Mouse (Mus musculus) stomach, embryonic 16.5 days (tissue): ENCODE measurements around the gene G0s2. TPM values are rescaled to one million over a fixed set of nuclear protein-coding genes. Genes with fewer than 3 reads are reported as not detected.

Experiments used
- ATAC-seq: fragments of 200-750 bp; cut with Nextera tagmentation; 2 replicates; pipeline ENCODE4 v1.8.0; 2017; ENCODE audit warnings: moderate number of reproducible peaks, moderate TSS enrichment; ENCODE audit not compliant: insufficient read depth, low FRiP score
- H3K27ac ChIP-seq: fragments of 300-500 bp; sonication (generic); 2 replicates; pipeline ENCODE4 v1.5.1; 2014; ENCODE audit warnings: low read length
- H3K27me3 ChIP-seq: fragments of 300-500 bp; sonication (generic); 2 replicates; pipeline ENCODE4 v1.6.1; 2014; ENCODE audit warnings: low read length, control low read depth, mixed read lengths; ENCODE audit not compliant: control insufficient read depth, insufficient read depth
- H3K36me3 ChIP-seq: fragments of 300-500 bp; sonication (generic); 2 replicates; pipeline ENCODE4 v1.6.1; 2014; ENCODE audit warnings: low read length; ENCODE audit not compliant: control insufficient read depth, insufficient read depth
- H3K4me1 ChIP-seq: fragments of 300-500 bp; sonication (generic); 2 replicates; pipeline ENCODE4 v1.6.1; 2014; ENCODE audit warnings: low read length, control low read depth, mixed read lengths; ENCODE audit not compliant: control insufficient read depth, insufficient read depth
- H3K4me2 ChIP-seq: fragments of 300-500 bp; sonication (generic); 2 replicates; pipeline ENCODE4 v1.6.1; 2014; ENCODE audit warnings: low read depth, low read length, mixed read lengths
- H3K4me3 ChIP-seq: fragments of 300-500 bp; sonication (generic); replicated peaks from 2 replicates; pipeline ENCODE4 v1.5.1; 2014; ENCODE audit warnings: mild to moderate bottlenecking, low read length
- H3K9ac ChIP-seq: fragments of 300-500 bp; sonication (generic); 2 replicates; pipeline ENCODE4 v1.6.1; 2014; ENCODE audit warnings: low read length
- H3K9me3 ChIP-seq: fragments of 300-500 bp; sonication (generic); replicated peaks from 2 replicates; pipeline ENCODE4 v1.6.1; 2016; ENCODE audit warnings: low read length, control low read depth; ENCODE audit not compliant: control insufficient read depth
- whole genome bisulfite sequencing: fragments of 180-500 bp; shearing (Covaris S2); extraction: QIAGEN DNeasy Blood & Tissue Kit; methylation state at CpG from one replicate; pipeline ENCODE4 v1.1.7; 2014; 5-methylcytosine and 5-hydroxymethylcytosine counted together
- polyA plus RNA-seq: library from polyadenylated mRNA; unstranded; fragments of >200 nt; fragmentation: Nextera tagmentation; extraction: Ambion mirVana; gene quantifications from 2 replicates; pipeline ENCODE4 v1.2.1, GENCODE M21; 2015

G0s2 gene
- polyA plus RNA-seq, 1 experiment from 2014 or later: 46.7 TPM

DNA sequence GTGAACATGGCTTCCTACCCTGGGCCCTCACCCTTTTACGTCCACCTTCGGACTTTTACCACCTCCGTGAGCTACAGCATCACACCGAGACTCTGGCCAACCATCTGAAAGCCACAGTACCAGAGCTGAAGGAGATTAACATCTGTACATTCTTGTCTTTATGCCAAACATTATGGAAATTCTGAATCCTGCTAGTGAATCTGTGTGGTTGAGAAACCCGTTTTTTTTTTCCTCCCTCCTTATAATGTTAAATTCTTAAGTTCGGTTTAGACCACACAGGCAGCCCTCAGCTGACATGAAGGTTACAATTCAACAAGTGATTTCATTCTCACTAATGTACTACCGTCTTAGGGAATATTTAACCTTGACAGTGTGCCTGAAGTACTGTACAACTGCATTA is 38.1 kb downstream of the G0s2 start:
- H3K27me3 ChIP-seq: no peaks in the 10 kb centered on the region
- H3K9ac ChIP-seq: no peak overlapping the region
- no peak for ATAC-seq
- no peak overlapping the region for H3K4me2 ChIP-seq
- no peak overlapping the region for H3K27ac ChIP-seq
- no peaks in the 10 kb centered on the region for H3K4me1 ChIP-seq
- no peaks in the 10 kb centered on the region for H3K36me3 ChIP-seq
- H3K9me3 ChIP-seq: no peaks in the 10 kb centered on the region
- WGBS: 59% methylated on average over 7 of the region's 7 CpGs
- H3K4me3 ChIP-seq: no peak overlapping the region

DNA sequence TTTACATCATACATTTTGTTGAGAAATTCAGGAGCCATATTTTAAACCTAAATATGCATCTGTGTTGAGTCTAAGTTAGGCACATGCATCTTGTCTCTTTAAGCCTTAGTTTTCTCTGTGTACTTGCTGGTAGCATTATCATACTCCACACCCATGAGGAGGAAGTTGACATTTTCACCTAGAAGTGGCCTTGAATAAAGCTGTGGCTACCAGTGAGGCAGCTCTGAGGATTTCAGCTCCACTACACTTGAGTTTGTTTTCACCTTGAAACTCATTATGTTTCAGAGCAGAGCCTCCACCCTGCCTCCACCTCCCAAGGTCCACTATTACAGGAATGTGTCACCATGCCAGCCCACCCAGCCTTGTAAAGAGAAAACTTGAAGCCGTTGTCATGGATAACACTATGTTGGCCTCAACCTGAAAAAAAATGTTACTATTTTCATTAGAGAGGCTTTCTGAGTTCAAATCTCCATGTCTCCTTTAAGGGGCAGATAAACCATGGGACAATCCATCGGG is 38.8 kb downstream of the G0s2 start:
- no peaks in the 10 kb centered on the region for H3K36me3 ChIP-seq
- no peak for ATAC-seq
- H3K27ac ChIP-seq: no peak overlapping the region
- H3K9ac ChIP-seq: no peak overlapping the region
- H3K4me3 ChIP-seq: no peak overlapping the region
- H3K9me3 ChIP-seq: no peaks in the 10 kb centered on the region
- WGBS: 79% methylated on average over 2 of the region's 2 CpGs
- no peak overlapping the region for H3K4me2 ChIP-seq
- H3K4me1 ChIP-seq: no peaks in the 10 kb centered on the region
- no peaks in the 10 kb centered on the region for H3K27me3 ChIP-seq

DNA sequence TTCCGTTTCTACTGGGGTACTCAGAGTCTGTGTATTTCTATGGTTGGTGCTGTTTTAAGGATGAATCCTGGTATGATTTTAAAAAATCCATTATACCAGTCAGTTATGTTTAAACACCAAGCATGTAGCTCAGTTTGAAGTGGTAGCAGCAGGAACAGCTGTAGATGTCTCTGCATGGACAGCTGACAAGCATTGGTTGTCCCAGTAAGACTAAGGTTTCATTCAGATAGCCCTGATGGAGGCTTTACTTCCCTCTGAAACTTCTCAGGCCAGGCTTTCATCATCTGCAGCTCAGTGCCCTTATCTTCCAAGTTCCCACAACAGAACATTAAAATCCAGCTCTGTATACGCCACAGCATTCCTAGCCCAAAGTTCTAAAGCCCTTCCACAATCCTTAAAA is 40.3 kb downstream of the G0s2 start:
- no peak for ATAC-seq
- H3K9me3 ChIP-seq: no peaks in the 10 kb centered on the region
- no peak overlapping the region for H3K9ac ChIP-seq
- no peaks in the 10 kb centered on the region for H3K27me3 ChIP-seq
- H3K36me3 ChIP-seq: no peaks in the 10 kb centered on the region
- no peak overlapping the region for H3K27ac ChIP-seq
- H3K4me1 ChIP-seq: no peaks in the 10 kb centered on the region
- 80% methylated on average over 2 of the region's 2 CpGs for WGBS
- H3K4me3 ChIP-seq: no peak overlapping the region
- H3K4me2 ChIP-seq: no peak overlapping the region

DNA sequence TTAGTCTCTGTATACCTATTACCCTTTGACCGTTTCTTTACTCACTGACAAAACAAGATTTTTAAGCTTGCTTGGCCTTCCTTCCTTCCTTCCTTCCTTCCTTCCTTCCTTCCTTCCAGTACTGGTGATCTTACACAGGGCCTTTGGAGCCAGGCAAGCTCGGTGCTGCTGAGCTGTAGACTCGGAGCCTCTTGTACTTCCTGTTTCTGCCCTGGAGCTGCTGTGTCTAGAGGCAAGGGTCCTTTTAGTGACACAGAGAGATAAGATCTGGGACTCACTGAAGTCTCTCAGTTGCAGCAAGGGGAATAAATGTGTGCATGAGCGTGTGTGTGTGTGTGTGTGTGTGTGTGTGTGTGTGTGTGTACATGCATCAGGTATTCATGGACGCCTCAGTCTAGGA is 42.1 kb downstream of the G0s2 start:
- Histone ChIP-seq H3K36me3 (no peaks in the 10 kb centered on the region), H3K9me3 (no peaks in the 10 kb centered on the region), H3K4me2 (no peak overlapping the region), H3K4me3 (no peak overlapping the region), H3K27me3 (no peaks in the 10 kb centered on the region), H3K4me1 (0 out of 2 replicates have a peak, but pooled peaks cover 3% of the 10 kb centered on the region), H3K9ac (no peak overlapping the region), H3K27ac (no peak overlapping the region)
- no peak for ATAC-seq
- WGBS: 49% methylated on average over 5 of the region's 5 CpGs

DNA sequence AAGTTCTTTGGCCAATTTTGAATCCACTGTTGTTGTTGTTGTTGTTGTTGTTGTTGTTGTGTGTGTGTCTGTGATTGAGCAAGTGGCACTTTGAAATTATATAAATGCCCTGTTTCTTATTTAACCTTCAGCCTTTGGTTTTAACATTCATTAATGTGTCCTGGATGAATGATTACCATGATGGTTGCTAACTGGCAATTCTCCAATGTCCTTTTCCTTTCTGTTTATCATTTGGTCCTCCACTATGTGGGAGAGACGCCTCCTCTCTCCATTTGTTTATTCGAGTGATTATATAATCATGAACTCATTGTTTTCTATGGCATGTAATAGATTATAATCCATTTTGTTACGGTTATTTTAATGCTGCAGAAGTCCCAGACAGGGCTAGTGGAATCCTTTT is 42.5 kb downstream of the G0s2 start:
- Histone ChIP-seq H3K9me3 (no peaks in the 10 kb centered on the region), H3K4me3 (no peak overlapping the region), H3K4me2 (no peak overlapping the region), H3K27me3 (no peaks in the 10 kb centered on the region), H3K4me1 (0 out of 2 replicates have a peak, but pooled peaks cover 3% of the 10 kb centered on the region), H3K36me3 (no peaks in the 10 kb centered on the region), H3K27ac (no peak overlapping the region), H3K9ac (no peak overlapping the region)
- ATAC-seq: no peak
- 35% methylated on average over 3 of the region's 3 CpGs for WGBS

DNA sequence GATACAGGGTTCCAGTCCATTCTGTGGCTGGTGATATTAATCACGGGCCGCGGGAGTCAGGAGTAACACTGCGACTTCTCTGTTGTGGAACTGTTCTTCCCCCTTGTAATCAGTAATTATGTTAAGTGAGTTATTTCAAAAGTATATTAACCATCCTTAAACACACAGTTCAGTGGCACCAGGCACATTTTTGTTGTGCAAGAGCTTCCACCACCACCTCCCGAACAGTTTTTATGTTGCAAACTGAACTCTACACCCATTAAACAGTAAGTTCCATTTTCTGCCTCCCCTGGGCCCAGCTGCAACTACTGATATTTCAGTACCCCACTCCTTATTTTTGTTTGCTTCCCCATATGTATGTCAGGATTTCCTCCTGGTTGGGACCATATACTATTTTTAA is 43.4 kb downstream of the G0s2 start:
- Histone ChIP-seq H3K4me3 (no peak overlapping the region), H3K27ac (no peak overlapping the region), H3K9ac (no peak overlapping the region), H3K27me3 (no peaks in the 10 kb centered on the region), H3K9me3 (no peaks in the 10 kb centered on the region), H3K4me2 (no peak overlapping the region), H3K4me1 (0 out of 2 replicates have a peak, but pooled peaks cover 3% of the 10 kb centered on the region), H3K36me3 (no peaks in the 10 kb centered on the region)
- WGBS: 82% methylated on average over 5 of the region's 5 CpGs
- ATAC-seq: no peak

DNA sequence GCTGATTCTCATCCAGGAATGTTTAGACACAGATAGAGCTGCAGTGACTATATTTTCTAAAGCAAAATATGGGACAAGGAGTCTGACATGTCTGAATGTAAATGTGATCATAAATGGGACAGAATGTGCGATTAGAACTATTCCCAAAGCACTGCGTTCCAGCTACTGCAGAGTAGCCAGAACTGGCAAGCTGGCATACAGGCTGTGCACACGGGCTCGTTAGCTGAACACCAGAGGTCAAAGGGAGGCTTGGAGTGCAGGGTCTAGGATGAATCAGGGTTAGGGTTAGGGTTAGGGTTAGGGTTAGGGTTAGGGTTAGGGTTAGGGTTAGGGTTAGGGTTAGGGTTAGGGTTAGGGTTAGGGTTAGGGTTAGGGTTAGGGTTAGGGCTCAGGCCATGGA is 45.5 kb downstream of the G0s2 start:
- ATAC-seq: no peak
- no peak overlapping the region for H3K4me3 ChIP-seq
- no peaks in the 10 kb centered on the region for H3K36me3 ChIP-seq
- H3K27me3 ChIP-seq: no peaks in the 10 kb centered on the region
- H3K4me2 ChIP-seq: no peak overlapping the region
- 82% methylated on average over 4 of the region's 4 CpGs for WGBS
- 0 out of 2 replicates have a peak, but pooled peaks cover 3% of the 10 kb centered on the region for H3K4me1 ChIP-seq
- no peak overlapping the region for H3K27ac ChIP-seq
- H3K9ac ChIP-seq: no peak overlapping the region
- no peaks in the 10 kb centered on the region for H3K9me3 ChIP-seq

DNA sequence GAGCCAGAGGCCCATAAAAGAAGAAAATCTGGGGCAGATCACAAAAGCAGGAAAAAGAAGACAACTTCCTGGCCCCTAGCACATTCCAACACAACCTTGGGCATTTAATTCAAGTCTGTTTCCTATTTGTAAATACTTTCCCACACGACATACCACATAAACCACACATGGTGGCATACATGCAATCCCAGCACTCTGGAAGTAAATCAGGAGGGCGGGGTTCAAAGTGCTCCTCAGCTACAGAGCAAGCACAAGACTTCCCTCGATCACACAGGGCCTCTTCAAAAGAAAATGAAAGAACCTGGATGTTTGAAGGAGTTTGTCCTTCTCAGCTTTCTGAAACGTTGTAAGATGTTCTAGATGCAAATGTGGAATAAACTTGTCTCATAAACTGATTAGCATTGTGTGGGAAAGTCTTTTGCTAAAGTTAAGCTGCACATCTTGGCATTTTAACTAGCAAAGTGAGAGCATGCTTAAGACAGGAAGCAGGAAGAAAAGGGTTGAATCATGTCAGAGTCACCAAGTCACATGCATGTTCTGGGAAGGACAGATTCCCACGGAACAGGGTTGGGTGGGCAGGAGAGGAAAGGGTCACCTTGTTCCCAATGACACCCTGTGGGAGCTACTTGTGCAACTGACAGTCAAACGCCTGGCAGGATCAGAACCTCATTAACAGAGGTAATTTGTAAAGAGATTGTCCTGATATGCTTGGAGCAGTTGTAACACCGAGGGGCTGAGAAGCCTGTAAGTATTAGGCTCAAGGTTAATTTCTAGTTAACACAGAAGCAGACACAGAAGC is 46.1 kb downstream of the G0s2 start:
- Histone ChIP-seq H3K9ac (no peak overlapping the region), H3K4me2 (no peak overlapping the region), H3K9me3 (no peaks in the 10 kb centered on the region), H3K27ac (no peak overlapping the region), H3K27me3 (no peaks in the 10 kb centered on the region), H3K4me3 (no peak overlapping the region), H3K36me3 (no peaks in the 10 kb centered on the region), H3K4me1 (0 out of 2 replicates have a peak, but pooled peaks cover 3% of the 10 kb centered on the region)
- ATAC-seq: no peak
- 36% methylated on average over 7 of the region's 7 CpGs for WGBS

DNA sequence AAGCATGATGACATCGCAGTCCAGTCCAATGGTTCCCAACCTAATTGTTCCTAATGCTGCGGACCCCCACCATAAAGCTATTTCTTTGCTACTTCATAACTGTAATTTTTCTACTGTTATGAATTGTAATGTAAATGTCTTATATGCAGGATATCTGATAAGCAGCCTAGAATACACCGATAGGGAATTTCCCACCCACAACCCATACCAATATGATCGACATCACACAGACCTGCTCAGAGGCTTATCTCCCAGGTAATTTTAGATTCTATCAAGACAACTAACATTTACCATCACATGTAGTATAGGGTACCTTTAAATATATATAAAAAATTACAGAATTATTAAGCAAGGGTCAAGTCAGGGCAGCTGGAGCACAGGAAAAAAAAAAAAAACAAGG is 46.9 kb downstream of the G0s2 start:
- H3K9me3 ChIP-seq: no peaks in the 10 kb centered on the region
- H3K27me3 ChIP-seq: no peaks in the 10 kb centered on the region
- no peak overlapping the region for H3K27ac ChIP-seq
- H3K4me1 ChIP-seq: 0 out of 2 replicates have a peak, but pooled peaks cover 3% of the 10 kb centered on the region
- H3K9ac ChIP-seq: no peak overlapping the region
- H3K4me2 ChIP-seq: no peak overlapping the region
- ATAC-seq: no peak
- 86% methylated on average over 4 of the region's 4 CpGs for WGBS
- H3K36me3 ChIP-seq: no peaks in the 10 kb centered on the region
- H3K4me3 ChIP-seq: no peak overlapping the region
